Mouse (Mus musculus): Measurements from ENCODE around the gene Ggt5. TPM values are rescaled to one million over a fixed set of nuclear protein-coding genes. Genes with fewer than 3 reads are reported as not detected.

Gene Ggt5
- total RNA-seq, 2 experiments from 2014 or later, result 2.3 TPM

GRCm38 (mm10) chr10:75650306-75650902 lies 61.3 kb downstream of the Ggt5 start:
- no peak for DNase-seq (ENCODE audit: low spot score in 2 of 2)
- Histone ChIP-seq H3K27ac (no peak overlapping the region), H3K4me3 (no peak overlapping the region)
- no peak for TF ChIP-seq CTCF (conservative IDR thresholded peaks at IDR 0.05)

- H3K27ac ChIP-seq, result no peak overlapping the region
- DNase-seq (ENCODE audit: low spot score in 2 of 2), result no peak
- no peak for TF ChIP-seq CTCF (conservative IDR thresholded peaks at IDR 0.05)
- no peak overlapping the region for H3K4me3 ChIP-seq
These were observed 62.4 kb downstream of the Ggt5 start for GRCm38 (mm10) chr10:75651381-75652068.

GRCm38 (mm10) chr10:75654053-75654452 lies 64.9 kb downstream of the Ggt5 start:
- TF ChIP-seq CTCF (conservative IDR thresholded peaks at IDR 0.05), result no peak
- Histone ChIP-seq H3K4me3 (no peak overlapping the region), H3K27ac (no peak overlapping the region)
- DNase-seq (ENCODE audit: low spot score in 2 of 2), result no peak

DNA sequence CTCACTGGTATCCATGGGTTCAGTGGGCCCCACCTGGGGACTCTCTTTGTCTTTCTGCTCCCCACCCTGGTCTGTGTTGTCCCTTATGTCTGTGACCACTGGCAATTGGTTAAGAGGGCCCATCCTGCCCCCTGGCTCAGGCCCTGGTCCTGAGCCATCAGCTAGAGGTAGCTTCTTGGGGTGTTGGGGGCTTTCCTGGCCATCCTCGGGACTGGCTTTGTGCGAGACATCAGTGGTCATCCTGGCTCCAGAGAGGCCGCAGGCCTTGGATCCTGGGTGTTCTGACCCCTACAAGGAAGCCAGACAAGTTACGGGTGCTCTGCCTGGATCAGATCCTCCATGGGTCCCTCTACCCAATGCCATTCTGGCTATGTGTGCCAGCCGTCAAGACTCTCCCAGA lies 68.0 kb downstream of the Ggt5 start:
- no peak for DNase-seq (ENCODE audit: low spot score in 2 of 2)
- TF ChIP-seq CTCF (conservative IDR thresholded peaks at IDR 0.05), result no peak
- no peak overlapping the region for H3K4me3 ChIP-seq
- no peak overlapping the region for H3K27ac ChIP-seq

- no peak for DNase-seq (ENCODE audit: low spot score in 2 of 2)
- no peak for TF ChIP-seq CTCF (conservative IDR thresholded peaks at IDR 0.05)
- Histone ChIP-seq H3K4me3 (no peak overlapping the region), H3K27ac (no peak overlapping the region)
These were observed 68.6 kb downstream of the Ggt5 start for GRCm38 (mm10) chr10:75657772-75658171.

DNA sequence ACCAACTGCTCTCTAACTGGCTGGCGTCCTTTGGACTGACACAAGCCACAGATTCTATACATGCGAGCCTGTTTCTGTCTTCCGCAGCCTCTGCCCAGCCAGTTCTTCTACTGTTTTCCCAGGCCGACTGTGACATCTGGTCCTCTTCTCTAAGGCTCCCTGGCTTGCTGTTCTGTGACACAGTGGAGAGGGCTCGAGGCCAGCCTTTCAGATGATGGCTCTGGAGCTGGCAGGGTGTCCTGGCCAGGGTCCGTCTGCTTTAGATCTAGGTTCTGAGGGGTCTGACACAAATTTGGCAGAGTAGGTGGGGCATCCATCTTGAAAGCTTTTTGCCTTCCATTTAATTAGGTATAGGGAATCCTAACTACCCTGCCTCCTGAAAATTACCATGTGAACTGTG lies 72.2 kb downstream of the Ggt5 start:
- DNase-seq (ENCODE audit: low spot score in 2 of 2), result no peak
- TF ChIP-seq CTCF (conservative IDR thresholded peaks at IDR 0.05), result no peak
- Histone ChIP-seq H3K27ac (no peak overlapping the region; the same call in 1 of the 2 replicates), H3K4me3 (no peak overlapping the region)

GRCm38 (mm10) chr10:75661876-75662275 lies 72.7 kb downstream of the Ggt5 start:
- no peak for DNase-seq (ENCODE audit: low spot score in 2 of 2)

DNA sequence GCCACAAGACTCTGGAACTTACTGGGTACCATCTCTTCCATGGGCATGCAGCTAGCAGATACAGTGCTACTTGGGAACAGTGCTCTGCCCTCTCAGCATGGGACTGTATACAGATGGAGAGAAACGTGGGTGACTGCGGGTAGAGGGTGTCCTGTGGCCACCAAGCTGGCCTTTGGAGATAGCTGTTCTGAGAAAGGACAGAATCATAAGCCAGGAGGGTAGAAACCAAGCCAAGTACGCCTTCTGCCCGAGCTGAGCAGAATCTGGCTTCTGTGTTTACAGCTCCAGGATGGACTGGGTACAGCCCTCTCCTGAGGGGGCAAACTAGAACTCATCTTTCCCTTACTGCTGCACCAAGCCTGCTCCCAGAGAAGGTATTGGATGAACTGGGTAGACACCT lies 73.4 kb downstream of the Ggt5 start:
- H3K4me3 ChIP-seq, result no peak overlapping the region
- no peak for TF ChIP-seq CTCF (conservative IDR thresholded peaks at IDR 0.05)
- DNase-seq (ENCODE audit: low spot score in 2 of 2), result no peak
- H3K27ac ChIP-seq, result peak overlapping the region; percentile 39; the same call in 1 of the 2 replicates

More at GRCm38 (mm10) chr10:75661876-75662275, 72.7 kb downstream of the Ggt5 start:
- TF ChIP-seq CTCF (conservative IDR thresholded peaks at IDR 0.05), result no peak
- Histone ChIP-seq H3K4me3 (no peak overlapping the region), H3K27ac (peak overlapping the region; percentile 39; the same call in 1 of the 2 replicates)

DNA sequence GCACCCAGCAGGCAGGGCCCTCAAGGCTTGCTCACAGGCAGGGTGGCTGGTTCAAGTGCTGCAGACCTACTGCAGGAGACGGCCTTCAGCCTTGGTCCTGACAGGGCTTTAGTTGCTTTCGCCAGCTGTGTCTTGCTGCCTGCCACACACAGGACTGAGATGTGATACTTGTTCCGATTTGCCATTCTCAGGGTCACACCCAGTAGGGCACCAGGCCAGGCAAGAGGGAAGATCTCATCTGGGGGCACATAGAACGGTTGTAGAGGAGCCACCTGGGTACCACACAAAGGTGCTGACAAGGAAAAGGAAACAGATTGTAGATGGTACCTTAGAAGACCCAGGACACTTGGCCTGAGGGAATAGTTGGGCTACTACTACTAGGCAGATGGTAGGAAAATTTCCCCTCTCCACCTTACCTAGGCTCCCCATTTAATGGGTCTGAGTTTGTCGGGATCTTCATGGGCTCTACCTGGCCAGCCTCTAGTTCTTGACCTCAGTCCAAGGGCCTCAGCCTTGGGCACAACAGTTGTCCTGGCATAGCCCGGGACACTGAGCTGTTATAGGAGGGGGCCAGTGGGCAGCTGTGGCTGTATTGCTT lies 75.6 kb downstream of the Ggt5 start:
- DNase-seq (ENCODE audit: low spot score in 2 of 2), result no peak
- Histone ChIP-seq H3K4me3 (no peak overlapping the region), H3K27ac (no peak overlapping the region)
- TF ChIP-seq CTCF (conservative IDR thresholded peaks at IDR 0.05), result no peak

GRCm38 (mm10) chr10:75666451-75667030 lies 77.4 kb downstream of the Ggt5 start:
- Histone ChIP-seq H3K4me3 (peak overlapping the region; percentile 64), H3K27ac (peak overlapping the region; percentile 94)
- no peak for TF ChIP-seq CTCF (conservative IDR thresholded peaks at IDR 0.05)
- no peak for DNase-seq (ENCODE audit: low spot score in 2 of 2)

Other genes starting within 250 kb of the Ggt5 start
- gene Upb1, start 188.2 kb upstream of the Ggt5 start, total RNA-seq (2021), result under 1 TPM in 1 of 2 experiments, not detected in 1; 0.31 TPM
- 10 to 100 TPM; 69.8 to 76.6 TPM for gene Snrpd3, start 71.8 kb upstream of the Ggt5 start, total RNA-seq (2021)
- 10 to 100 TPM; 14.5 to 16.0 TPM for gene Gucd1, start 71.4 kb upstream of the Ggt5 start, total RNA-seq (2021)
- gene Lrrc75b, start 29.0 kb upstream of the Ggt5 start, total RNA-seq (2021), result 10 to 100 TPM in 1 of 2 experiments, 1 to 10 TPM in 1; 9.7 to 12.0 TPM
- gene Ggt1, start 27.7 kb upstream of the Ggt5 start, total RNA-seq (2021), result 1 to 10 TPM; 2.7 to 4.5 TPM
- 1 to 10 TPM; 2.1 TPM for gene Susd2, start 54.7 kb downstream of the Ggt5 start, total RNA-seq (2021)
- 10 to 100 TPM; 68.0 to 70.4 TPM for gene Cabin1, start 175.0 kb downstream of the Ggt5 start, total RNA-seq (2021)
- gene Ddt, start 184.1 kb downstream of the Ggt5 start, total RNA-seq (2021), result 10 to 100 TPM; 42.3 to 46.4 TPM
- under 1 TPM in 1 of 2 experiments, not detected in 1; 0.56 TPM for gene Gm20441, start 191.6 kb downstream of the Ggt5 start, total RNA-seq (2021)
- 1 to 10 TPM; 1.6 to 1.8 TPM for gene Gstt3, start 192.1 kb downstream of the Ggt5 start, total RNA-seq (2021)
- gene Gstt1, start 209.2 kb downstream of the Ggt5 start, total RNA-seq (2021), result 1 to 10 TPM; 6.7 to 7.2 TPM
- not detected for gene Gstt4, start 233.2 kb downstream of the Ggt5 start, total RNA-seq (2021)
- 1 to 10 TPM; 4.7 TPM for gene Gstt2, start 248.1 kb downstream of the Ggt5 start, total RNA-seq (2021)

All from layer of hippocampus, adult 2 months (tissue).